Mouse (Mus musculus) naive thymus-derived CD4-positive, alpha-beta T cell, adult 2 months (primary cell): ENCODE results near the gene Clip2.
"Not testable (repeated sequence)": the region's sequence is repeated elsewhere in the genome, so short reads cannot be mapped to it uniquely, and the experiment has no call there.

Experiments
- DNase-seq: peaks from one replicate; pipeline ENCODE4 v3.0.0-alpha.2; 2011; ENCODE audit warnings: low read depth

The Clip2 gene

GRCm38 (mm10) chr5:134459096-134459495 is 93.1 kb downstream of the Clip2 start:
- no peak for DNase-seq

GRCm38 (mm10) chr5:134458416-134458815 is 93.8 kb downstream of the Clip2 start:
- DNase-seq = no peak

GRCm38 (mm10) chr5:134457371-134457770 is 94.9 kb downstream of the Clip2 start:
- DNase-seq = no peak

- DNase-seq = peak; percentile 62
Measured at GRCm38 (mm10) chr5:134456503-134456962, 95.7 kb downstream of the Clip2 start, which contains the start of gene Gtf2ird1. Gene Gtf2ird1, minus strand, starts transcription at chr5:134456716.

GRCm38 (mm10) chr5:134455914-134456423 is 96.3 kb downstream of the Clip2 start:
- DNase-seq = peak; percentile 45

- DNase-seq = peak; percentile 56
Measured at GRCm38 (mm10) chr5:134455186-134455895, 96.9 kb downstream of the Clip2 start.

- DNase-seq = no peak
Measured at GRCm38 (mm10) chr5:134454421-134454820, 97.8 kb downstream of the Clip2 start.

GRCm38 (mm10) chr5:134453577-134453976 is 98.7 kb downstream of the Clip2 start:
- DNase-seq = no peak

- DNase-seq = not testable (repeated sequence)
Measured at GRCm38 (mm10) chr5:134446755-134447154, 105.5 kb downstream of the Clip2 start.

GRCm38 (mm10) chr5:134445895-134446294 is 106.3 kb downstream of the Clip2 start:
- DNase-seq = no peak

- peak; percentile 64 for DNase-seq
Measured at GRCm38 (mm10) chr5:134445208-134445831, 106.9 kb downstream of the Clip2 start.

- DNase-seq = peak; percentile 82
Measured at GRCm38 (mm10) chr5:134444473-134444872, 107.8 kb downstream of the Clip2 start.

- DNase-seq = no peak
Measured at GRCm38 (mm10) chr5:134442066-134442465, 110.2 kb downstream of the Clip2 start.

- DNase-seq = no peak
Measured at GRCm38 (mm10) chr5:134441105-134441504, 111.1 kb downstream of the Clip2 start.

GRCm38 (mm10) chr5:134440098-134440497 is 112.1 kb downstream of the Clip2 start:
- DNase-seq = no peak

- no peak for DNase-seq
Measured at GRCm38 (mm10) chr5:134439481-134439880, 112.8 kb downstream of the Clip2 start.
